Mouse (Mus musculus) Patski (cell line): Measurements from ENCODE around the gene Agap3. TPM values are rescaled to one million over a fixed set of nuclear protein-coding genes. Genes with fewer than 3 reads are reported as not detected.

Source experiments
- ATAC-seq: fragments of 100-300 bp; one replicate; pipeline ENCODE4 v1.8.0; 2021
- CTCF ChIA-PET: fragments of 350-600 bp; sonication (Branson Sonifier 250); formaldehyde crosslinking; loops from one replicate; lab custom pipeline; 2022; ENCODE audit warnings: inconsistent platforms; lab: Charles Lee
- POLR2A ChIA-PET: fragments of 350-600 bp; sonication (Branson Sonifier 250); formaldehyde crosslinking; loops from one replicate; lab custom pipeline; 2022; ENCODE audit warnings: antibody characterized with exemption, inconsistent platforms; lab: Charles Lee
- DNase-seq: peaks from one replicate; pipeline ENCODE4 v3.0.0-alpha.2; 2011; ENCODE audit warnings: low read depth, low spot score
- H3K27me3 ChIP-seq: fragments of 371-371 bp; one replicate; pipeline ENCODE4 v1.5.1; 2021
- CTCF ChIP-seq: fragments of 100-300 bp; IDR thresholded peaks from one replicate; pipeline ENCODE4 v1.5.1; 2021
- in situ Hi-C: fragments of 300-500 bp; cut with MboI; formaldehyde crosslinking; loops from 3 replicates; pipeline ENCODE4 v1.11.1; 2018; ENCODE audit warnings: low pct_unique_long_range_greater_than_20kb, mixed read lengths
- polyA plus RNA-seq: library from polyadenylated mRNA; unstranded; gene quantifications from one replicate; pipeline ENCODE4 v1.2.3, GENCODE M21; 2021

Agap3 gene
- polyA plus RNA-seq, 1 experiment from 2014 or later: 116 TPM

DNA sequence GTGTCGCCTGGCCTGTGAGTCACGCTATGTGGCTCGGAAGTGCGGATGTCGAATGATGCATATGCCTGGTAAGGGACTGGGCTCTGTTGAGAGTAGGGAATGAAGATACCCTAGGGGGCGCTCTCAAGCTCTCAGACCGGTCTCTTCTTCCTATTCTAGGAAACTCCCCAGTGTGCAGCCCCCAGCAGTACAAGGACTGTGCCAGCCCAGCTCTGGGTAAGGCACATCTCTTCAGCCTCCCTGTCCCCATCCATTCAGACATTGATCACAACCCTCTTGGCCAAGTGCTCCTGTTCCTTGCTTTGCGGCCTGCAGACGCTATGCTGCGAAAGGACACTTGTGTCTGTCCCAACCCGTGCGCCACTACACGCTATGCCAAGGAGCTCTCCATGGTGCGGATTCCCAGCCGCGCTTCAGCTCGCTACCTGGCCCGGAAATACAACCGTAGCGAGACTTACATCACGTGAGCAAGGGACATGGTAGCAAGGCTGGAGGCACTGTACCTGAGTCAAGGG, 35.7 kb upstream of the Agap3 start:
- TF ChIP-seq CTCF: no peak
- ChIA-PET POLR2A (interaction anchor here (0.6 to 2.0 kb wide), 8 partner anchors 9 to 34 kb away, joined by 3 to 10 read pairs (median 3); partner anchors contain the start of gene Fastk), CTCF (interaction anchor here (0.8 to 18.6 kb wide), 13 partner anchors 8 to 49 kb away, joined by 3 to 222 read pairs (median 6); partner anchors contain the start of genes Abcb8, Atg9b and Tmub1)
- H3K27me3 ChIP-seq: no peaks in the 10 kb centered on the region
- ATAC-seq (peak; percentile 44), DNase-seq (no peak)
- in situ Hi-C loops: no loop called here

- DNase-seq (no peak), ATAC-seq (no peak)
- POLR2A ChIA-PET: interaction anchor here (1.6 to 2.0 kb wide), 2 partner anchors 13 to 22 kb away, joined by 3 to 8 read pairs; no protein-coding TSS in a partner anchor
- TF ChIP-seq CTCF: no peak
- in situ Hi-C loops: no loop called here
- no peaks in the 10 kb centered on the region for H3K27me3 ChIP-seq
- CTCF ChIA-PET: interaction anchor here (1.6 to 18.6 kb wide), 2 partner anchors 12 to 21 kb away, joined by 8 to 222 read pairs; partner anchors contain the start of genes Abcb8 and Atg9b
Measured at GRCm38 (mm10) chr5:24417587-24417986, 34.4 kb upstream of the Agap3 start.

GRCm38 (mm10) chr5:24420381-24420780, 31.6 kb upstream of the Agap3 start:
- DNase-seq (no peak), ATAC-seq (no peak)
- POLR2A ChIA-PET: interaction anchor here (0.6 to 1.5 kb wide), 2 partner anchors 14 to 22 kb away, joined by 3 read pairs; no protein-coding TSS in a partner anchor
- CTCF ChIA-PET: interaction anchor here (1.0 to 18.6 kb wide), 4 partner anchors 8 to 65 kb away, joined by 3 to 222 read pairs (median 6); partner anchors contain the start of genes Abcb8, Atg9b and Tmub1
- H3K27me3 ChIP-seq: no peaks in the 10 kb centered on the region
- in situ Hi-C loops: no loop called here
- no peak for TF ChIP-seq CTCF

DNA sequence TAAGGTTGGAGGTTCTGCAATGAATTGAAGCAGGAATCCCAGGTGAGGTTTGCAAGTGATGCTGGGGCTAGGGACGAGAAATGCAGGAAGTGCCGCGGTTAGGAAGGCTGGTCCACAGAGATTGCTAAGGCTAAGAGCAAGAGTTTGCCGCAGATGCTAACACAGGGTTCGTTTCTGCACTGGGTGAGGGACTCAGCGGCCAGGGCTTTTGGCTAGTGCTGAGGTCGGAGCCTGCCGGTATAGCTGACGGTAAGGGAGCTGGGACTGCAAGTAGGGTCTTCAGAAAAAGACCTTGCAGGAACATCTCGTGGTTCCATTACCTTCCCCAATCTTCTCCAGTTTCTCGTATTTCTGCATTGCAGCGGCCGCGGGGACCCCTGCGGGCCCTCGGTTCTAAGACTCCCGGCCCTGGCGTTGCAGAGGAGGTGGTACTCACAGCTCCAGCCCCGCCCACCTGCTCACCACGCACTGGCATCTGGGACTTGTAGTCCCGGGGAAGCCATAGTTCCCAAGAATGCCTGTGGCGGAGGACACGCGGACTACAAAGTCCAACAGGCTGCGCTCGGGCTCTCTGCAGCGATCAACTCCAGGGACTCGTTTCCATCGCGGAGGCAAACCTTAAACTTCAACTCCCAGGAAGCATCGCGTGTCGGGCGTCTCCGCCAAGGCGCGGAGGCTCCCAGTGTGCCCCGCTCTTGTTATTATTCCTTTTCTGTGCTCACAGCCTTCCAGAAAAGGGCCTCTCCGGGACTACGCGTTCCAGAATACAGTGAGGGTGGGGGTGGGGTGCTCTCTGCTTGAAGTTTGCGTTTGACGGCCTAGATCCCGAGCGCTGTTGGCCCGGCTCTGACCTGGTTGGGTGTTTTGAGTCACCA, 28.6 kb upstream of the Agap3 start, which contains the start of the genes Cdk5 and Slc4a2:
TSS of gene Cdk5 (minus strand) at position 402 of the 875 bp plus-strand sequence.
TSS of gene Slc4a2 (plus strand) at position 709 of the 875 bp plus-strand sequence.
- ChIA-PET CTCF (interaction anchor here (1.0 to 5.2 kb wide), 4 partner anchors 15 to 34 kb away, joined by 3 to 55 read pairs (median 5); partner anchors contain the start of genes Abcb8 and Tmub1), POLR2A (interaction anchor here (0.8 to 14.1 kb wide), 5 partner anchors 10 to 21 kb away, joined by 4 to 150 read pairs (median 25); partner anchors contain the start of genes Asic3, Fastk and Tmub1)
- DNase-seq (peak; percentile 100), ATAC-seq (peak; percentile 71)
- in situ Hi-C loops: no loop called here
- no peaks in the 10 kb centered on the region for H3K27me3 ChIP-seq
- TF ChIP-seq CTCF: no peak

- ChIA-PET POLR2A (interaction anchor here (0.6 to 14.1 kb wide), 10 partner anchors 10 to 667 kb away, joined by 3 to 150 read pairs (median 14); partner anchors contain the start of genes Agap3, Asic3, Fastk and Tmub1), CTCF (interaction anchor here (0.7 to 5.2 kb wide), 9 partner anchors 8 to 35 kb away, joined by 3 to 55 read pairs (median 4); partner anchors contain the start of genes Abcb8, Fastk and Tmub1)
- TF ChIP-seq CTCF: no peak
- ATAC-seq (peak; percentile 2), DNase-seq (no peak)
- in situ Hi-C loops: no loop called here
- no peaks in the 10 kb centered on the region for H3K27me3 ChIP-seq
Measured at GRCm38 (mm10) chr5:24424004-24424781, 27.8 kb upstream of the Agap3 start.

- DNase-seq: no peak
- no peak for ATAC-seq
- ChIA-PET POLR2A (interaction anchor here (0.6 to 14.1 kb wide), 13 partner anchors 10 to 667 kb away, joined by 3 to 150 read pairs (median 9); partner anchors contain the start of genes Abcb8, Agap3, Asic3 and Fastk), CTCF (interaction anchor here (0.7 to 5.2 kb wide), 7 partner anchors 9 to 29 kb away, joined by 3 to 55 read pairs (median 6); partner anchors contain the start of genes Abcb8 and Fastk)
- no peak for TF ChIP-seq CTCF
- in situ Hi-C loops: loop anchor here (25.0 kb wide), 1 partner anchor 988 kb away; the partner anchor contains the start of gene Kmt2e
- H3K27me3 ChIP-seq: no peaks in the 10 kb centered on the region
Measured at GRCm38 (mm10) chr5:24424861-24425411, 27.0 kb upstream of the Agap3 start.

DNA sequence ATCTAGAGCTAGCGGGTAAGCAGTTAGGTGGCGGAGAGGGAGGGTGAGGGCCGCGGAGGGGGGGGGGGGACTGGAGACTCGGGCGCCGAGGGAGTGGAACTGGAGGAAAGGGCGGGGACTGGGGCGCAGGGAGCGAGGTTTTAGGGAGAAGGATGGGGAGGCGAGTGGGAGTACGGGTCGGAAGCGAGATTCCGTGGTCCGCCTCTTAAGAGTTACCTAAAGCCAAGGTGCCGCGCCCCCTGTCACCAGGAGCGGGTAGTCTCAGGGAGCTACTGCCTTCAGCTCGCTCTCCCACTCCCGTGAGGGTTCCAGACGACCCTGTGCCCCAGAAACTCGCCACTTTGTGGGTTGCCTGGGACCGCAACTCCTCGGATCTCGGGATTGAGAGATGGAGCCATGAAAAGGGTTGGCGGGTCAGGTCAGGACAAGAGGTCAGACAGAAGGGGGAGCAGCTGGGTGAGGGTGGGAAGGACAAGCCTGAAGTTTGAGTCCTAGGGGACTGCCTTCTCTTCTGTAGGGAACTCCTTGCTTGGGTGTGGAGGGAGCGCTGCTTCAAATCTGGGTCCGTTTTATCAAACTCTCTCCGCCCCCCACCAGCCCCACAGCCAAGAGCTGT, 26.4 kb upstream of the Agap3 start:
- ATAC-seq (no peak), DNase-seq (no peak)
- CTCF ChIA-PET: interaction anchor here (0.8 to 5.2 kb wide), 8 partner anchors 9 to 29 kb away, joined by 3 to 55 read pairs (median 5); partner anchors contain the start of genes Abcb8 and Fastk
- no peak for TF ChIP-seq CTCF
- POLR2A ChIA-PET: interaction anchor here (0.6 to 14.1 kb wide), 14 partner anchors 9 to 184 kb away, joined by 3 to 150 read pairs (median 9); partner anchors contain the start of genes Abcb8, Agap3, Asic3 and Fastk
- in situ Hi-C loops: loop anchor here (25.0 kb wide), 1 partner anchor 988 kb away; the partner anchor contains the start of gene Kmt2e
- H3K27me3 ChIP-seq: no peaks in the 10 kb centered on the region

DNA sequence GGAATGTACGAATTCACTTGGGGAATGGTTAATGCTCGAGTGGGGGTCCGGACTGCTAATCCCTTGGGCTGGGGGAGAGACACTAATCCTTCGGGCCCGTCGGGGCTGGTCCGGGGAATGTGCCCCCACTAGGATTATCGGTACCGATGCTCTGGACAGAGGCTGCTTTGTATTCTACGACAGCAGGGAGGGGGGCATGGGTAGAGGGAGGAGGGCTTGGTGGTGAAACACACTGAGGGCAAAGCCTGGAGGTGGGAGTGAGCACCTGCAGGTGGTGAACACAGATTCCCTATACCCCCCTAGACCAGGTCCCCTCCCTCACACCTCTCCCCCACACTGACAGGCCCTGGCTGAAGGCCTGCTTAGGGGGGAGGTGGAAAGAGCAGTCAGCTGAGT, 25.9 kb upstream of the Agap3 start:
- DNase-seq: no peak
- POLR2A ChIA-PET: interaction anchor here (0.7 to 14.1 kb wide), 10 partner anchors 9 to 183 kb away, joined by 3 to 150 read pairs (median 11); partner anchors contain the start of genes Abcb8, Agap3, Asic3 and Fastk
- no peaks in the 10 kb centered on the region for H3K27me3 ChIP-seq
- no peak for ATAC-seq
- no peak for TF ChIP-seq CTCF
- in situ Hi-C loops: loop anchor here (25.0 kb wide), 1 partner anchor 989 kb away; the partner anchor contains the start of gene Kmt2e
- CTCF ChIA-PET: interaction anchor here (0.8 to 5.2 kb wide), 7 partner anchors 10 to 30 kb away, joined by 3 to 55 read pairs (median 4); partner anchors contain the start of genes Abcb8 and Fastk
